Mouse (Mus musculus) forebrain, embryonic 11.5 days (tissue): ENCODE measurements around the gene Mrps15. TPM values are rescaled to one million over a fixed set of nuclear protein-coding genes. Genes with fewer than 3 reads are reported as not detected.

Experiments used
- ATAC-seq: fragments of 200-750 bp; cut with Nextera tagmentation; replicated peaks from 2 replicates; pipeline ENCODE4 v1.8.0; 2017; ENCODE audit warnings: moderate TSS enrichment; ENCODE audit not compliant: low FRiP score
- DNase-seq: peaks from one replicate; pipeline ENCODE4 v3.0.0-alpha.2; 2017; ENCODE audit warnings: low spot score
- H3K27ac ChIP-seq: fragments of 300-500 bp; sonication (generic); 2 replicates; pipeline ENCODE4 v1.5.1; 2014; ENCODE audit warnings: low read depth, low read length
- H3K27me3 ChIP-seq: fragments of 300-500 bp; sonication (generic); 2 replicates; pipeline ENCODE4 v1.6.1; 2014; ENCODE audit warnings: mild to moderate bottlenecking, low read length, mixed read lengths; ENCODE audit not compliant: control insufficient read depth, insufficient read depth
- H3K36me3 ChIP-seq: fragments of 300-500 bp; sonication (generic); 2 replicates; pipeline ENCODE4 v1.6.1; 2014; ENCODE audit warnings: mild to moderate bottlenecking, low read length, moderate library complexity, mixed read lengths; ENCODE audit not compliant: control insufficient read depth, insufficient read depth
- H3K4me1 ChIP-seq: fragments of 300-500 bp; sonication (generic); replicated peaks from 2 replicates; pipeline ENCODE4 v1.6.1; 2014; ENCODE audit warnings: low read length, mixed read lengths; ENCODE audit not compliant: control insufficient read depth, insufficient read depth
- H3K4me2 ChIP-seq: fragments of 300-500 bp; sonication (generic); 2 replicates; pipeline ENCODE4 v1.6.1; 2014; ENCODE audit warnings: low read depth, mild to moderate bottlenecking, low read length, moderate library complexity, mixed read lengths; ENCODE audit not compliant: severe bottlenecking
- H3K4me3 ChIP-seq: fragments of 300-500 bp; sonication (generic); 2 replicates; pipeline ENCODE4 v1.5.1; 2014; ENCODE audit warnings: low read depth, low read length
- H3K9ac ChIP-seq: fragments of 300-500 bp; sonication (generic); 2 replicates; pipeline ENCODE4 v1.6.1; 2014; ENCODE audit warnings: low read length
- H3K9me3 ChIP-seq: fragments of 300-500 bp; sonication (generic); 2 replicates; pipeline ENCODE4 v1.6.1; 2016; ENCODE audit warnings: low read length, mixed read lengths; ENCODE audit not compliant: control insufficient read depth
- WGBS: fragments of 180-500 bp; shearing (Covaris S2); extraction: QIAGEN DNeasy Blood & Tissue Kit; methylation state at CpG from one replicate; pipeline ENCODE4 v1.1.7; 2014; 5-methylcytosine and 5-hydroxymethylcytosine counted together
- polyA plus RNA-seq: library from polyadenylated mRNA; unstranded; fragments of >200 nt; fragmentation: Nextera tagmentation; extraction: Ambion mirVana; gene quantifications from 2 replicates; pipeline ENCODE4 v1.2.1, GENCODE M21; 2014

Gene Mrps15
- polyA plus RNA-seq, 1 experiment from 2014 or later: 126 TPM

GRCm38 (mm10) chr4:126027980-126028379 is 18.7 kb upstream of the Mrps15 start:
- ATAC-seq (no peak), DNase-seq (no peak)
- H3K27me3 ChIP-seq: no peaks in the 10 kb centered on the region
- H3K9ac ChIP-seq: no peak overlapping the region
- no peak overlapping the region for H3K4me2 ChIP-seq
- H3K4me3 ChIP-seq: no peak overlapping the region
- H3K36me3 ChIP-seq: no peaks in the 10 kb centered on the region
- H3K27ac ChIP-seq: no peak overlapping the region
- H3K9me3 ChIP-seq: no peaks in the 10 kb centered on the region
- H3K4me1 ChIP-seq: no peaks in the 10 kb centered on the region
- 87% methylated on average over 3 of the region's 3 CpGs for WGBS

DNA sequence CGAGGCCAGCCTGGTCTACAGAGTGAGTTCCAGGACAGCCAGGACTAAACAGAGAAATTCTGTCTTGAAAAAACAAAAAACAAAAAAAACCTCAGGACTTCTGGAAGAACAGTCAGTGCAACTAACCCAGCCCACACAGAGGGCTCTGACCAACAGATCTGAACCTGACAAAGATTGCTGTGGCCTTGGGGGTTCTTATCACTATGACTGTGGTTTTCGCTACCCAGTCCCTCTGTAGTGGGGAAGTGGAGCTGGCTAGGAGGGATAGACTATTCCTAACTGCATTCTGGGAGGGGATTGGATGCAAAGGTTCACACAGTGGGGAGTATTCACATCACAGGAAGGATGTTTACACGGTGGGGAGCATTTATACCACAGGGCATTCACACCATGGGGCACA is 17.7 kb upstream of the Mrps15 start:
- H3K9me3 ChIP-seq: no peaks in the 10 kb centered on the region
- 80% methylated on average over 3 of the region's 3 CpGs for WGBS
- no peak overlapping the region for H3K4me2 ChIP-seq
- H3K36me3 ChIP-seq: no peaks in the 10 kb centered on the region
- no peaks in the 10 kb centered on the region for H3K27me3 ChIP-seq
- ATAC-seq: no peak
- H3K9ac ChIP-seq: no peak overlapping the region
- H3K4me1 ChIP-seq: no peaks in the 10 kb centered on the region
- no peak overlapping the region for H3K4me3 ChIP-seq
- H3K27ac ChIP-seq: no peak overlapping the region
- DNase-seq: no peak

- Histone ChIP-seq H3K9ac (no peak overlapping the region), H3K4me3 (no peak overlapping the region), H3K4me2 (no peak overlapping the region), H3K27me3 (no peaks in the 10 kb centered on the region), H3K9me3 (no peaks in the 10 kb centered on the region), H3K4me1 (no peaks in the 10 kb centered on the region), H3K36me3 (no peaks in the 10 kb centered on the region), H3K27ac (no peak overlapping the region)
- ATAC-seq (no peak), DNase-seq (no peak)
- 80% methylated on average over 5 of the region's 5 CpGs for WGBS
Observed at GRCm38 (mm10) chr4:126030705-126031104, 16.0 kb upstream of the Mrps15 start.

- DNase-seq (no peak), ATAC-seq (no peak)
- Histone ChIP-seq H3K4me2 (no peak overlapping the region), H3K9me3 (no peaks in the 10 kb centered on the region), H3K4me1 (no peaks in the 10 kb centered on the region), H3K9ac (no peak overlapping the region), H3K36me3 (no peaks in the 10 kb centered on the region), H3K4me3 (no peak overlapping the region), H3K27ac (no peak overlapping the region), H3K27me3 (no peaks in the 10 kb centered on the region)
- 85% methylated on average over 5 of the region's 5 CpGs for WGBS
Observed at GRCm38 (mm10) chr4:126035413-126035812, 11.3 kb upstream of the Mrps15 start.

DNA sequence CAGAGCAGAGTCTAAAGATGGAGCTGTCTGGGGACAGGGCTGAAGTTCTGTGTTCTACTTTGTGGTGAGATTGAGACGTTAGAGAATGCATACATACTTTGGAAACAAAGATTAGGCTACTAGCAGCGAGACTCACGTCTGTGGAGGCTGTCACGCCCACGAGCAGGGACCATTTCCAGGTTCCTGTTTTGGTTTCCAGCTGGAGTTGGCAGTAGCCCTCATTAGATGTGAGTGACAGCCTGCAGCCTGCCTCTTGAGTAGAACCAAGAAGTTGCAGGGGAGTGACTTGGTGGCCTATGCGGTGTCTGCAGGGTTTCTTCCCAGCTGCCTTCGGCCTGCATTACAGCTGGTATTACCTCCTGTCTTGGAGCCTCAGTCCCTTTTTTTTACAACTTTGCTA is 4.9 kb downstream of the Mrps15 start:
- no peak for ATAC-seq
- 85% methylated on average over 7 of the region's 7 CpGs for WGBS
- H3K27me3 ChIP-seq: no peaks in the 10 kb centered on the region
- H3K4me1 ChIP-seq: no peaks in the 10 kb centered on the region
- no peak overlapping the region for H3K9ac ChIP-seq
- no peak overlapping the region for H3K4me2 ChIP-seq
- no peak overlapping the region for H3K27ac ChIP-seq
- H3K4me3 ChIP-seq: no peak overlapping the region
- no peak for DNase-seq
- no peaks in the 10 kb centered on the region for H3K9me3 ChIP-seq
- H3K36me3 ChIP-seq: peaks cover 4% of the 10 kb centered on the region

GRCm38 (mm10) chr4:126057207-126058133 is 10.7 kb downstream of the Mrps15 start:
- H3K4me1 ChIP-seq: no peaks in the 10 kb centered on the region
- H3K9ac ChIP-seq: peak overlapping the region; percentile 80
- no peaks in the 10 kb centered on the region for H3K9me3 ChIP-seq
- DNase-seq: peak; percentile 30
- H3K4me3 ChIP-seq: peak overlapping the region; percentile 65
- peaks cover 4% of the 10 kb centered on the region for H3K36me3 ChIP-seq
- H3K27me3 ChIP-seq: no peaks in the 10 kb centered on the region
- H3K4me2 ChIP-seq: peak overlapping the region; percentile 68
- WGBS: 18% methylated on average over 19 of the region's 19 CpGs
- no peak; the same call in 1 of the 2 replicates for ATAC-seq
- no peak overlapping the region for H3K27ac ChIP-seq

DNA sequence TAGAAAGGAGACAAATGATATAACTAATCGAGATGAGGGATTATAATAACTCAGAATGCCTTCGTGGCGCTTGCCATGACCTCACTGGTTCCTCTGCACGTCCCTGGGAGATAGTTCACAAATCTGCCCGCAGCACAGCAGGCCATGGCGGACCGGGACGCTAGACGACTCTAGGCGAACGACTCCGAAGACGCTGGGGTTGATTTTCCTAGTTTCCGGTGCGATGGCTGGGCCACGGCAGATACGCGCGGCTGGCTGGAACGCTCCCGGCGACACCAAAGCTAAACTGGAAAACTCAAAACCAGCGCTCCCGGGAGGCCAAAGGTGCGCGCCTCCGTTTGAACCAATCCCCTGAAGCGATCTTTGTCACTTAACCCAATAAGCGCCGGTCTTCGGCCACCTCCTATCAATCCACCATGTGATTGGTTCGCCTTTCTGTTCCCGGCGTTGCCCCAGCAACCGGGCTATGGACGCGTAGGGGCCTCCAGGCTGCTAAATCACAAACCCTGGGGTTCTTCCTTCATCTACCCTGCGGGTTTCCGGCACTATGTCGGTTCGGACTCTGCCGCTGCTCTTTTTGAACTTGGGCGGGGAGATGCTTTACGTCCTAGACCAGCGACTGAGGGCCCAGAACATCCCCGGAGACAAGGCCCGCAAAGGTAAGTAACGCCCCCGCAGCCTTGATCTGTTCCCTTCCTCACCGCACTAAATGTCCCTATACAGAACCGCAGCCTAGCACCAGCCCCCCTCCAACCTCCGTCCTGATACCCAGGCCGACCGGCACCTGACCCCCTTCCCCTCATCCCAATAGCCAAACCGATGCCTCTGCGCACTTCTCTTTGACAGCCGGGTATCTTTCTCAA is 11.6 kb downstream of the Mrps15 start, which contains the start of gene Oscp1:
Oscp1 (plus strand) TSS at position 432 of the 863 bp plus-strand sequence.
- 0 out of 2 replicates have a peak within 1 kb of the TSS, but pooled peaks have one; percentile 43 for H3K27ac ChIP-seq
- WGBS: under 1% methylated on average over 57 of the region's 57 CpGs
- ATAC-seq: peak; percentile 99

DNA sequence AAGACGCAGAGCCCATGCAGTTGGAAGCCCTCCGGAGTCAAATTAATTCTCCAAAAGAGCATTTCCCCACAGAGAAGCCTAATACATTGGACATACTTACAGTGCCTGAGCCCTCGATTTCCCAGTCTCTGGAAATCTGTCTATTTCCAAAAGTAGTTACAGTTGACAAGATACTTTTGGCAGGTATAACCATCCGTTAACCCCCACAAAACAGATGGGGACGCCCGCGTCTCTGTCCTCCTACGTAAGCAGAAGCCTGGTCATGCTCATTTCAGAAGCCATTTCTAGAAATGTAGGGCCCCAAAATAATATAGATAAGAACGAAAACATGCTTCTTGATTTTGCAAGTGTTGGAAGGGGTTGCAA is 12.3 kb downstream of the Mrps15 start:
- no peaks in the 10 kb centered on the region for H3K9me3 ChIP-seq
- no peak overlapping the region for H3K27ac ChIP-seq
- WGBS: 44% methylated on average over 9 of the region's 9 CpGs
- peak overlapping the region; percentile 80 for H3K9ac ChIP-seq
- DNase-seq: no peak
- peaks cover 4% of the 10 kb centered on the region; the same call in 1 of the 2 replicates for H3K36me3 ChIP-seq
- no peaks in the 10 kb centered on the region for H3K4me1 ChIP-seq
- H3K4me3 ChIP-seq: peak overlapping the region; percentile 65
- H3K27me3 ChIP-seq: no peaks in the 10 kb centered on the region
- no peak for ATAC-seq
- peak overlapping the region; percentile 68 for H3K4me2 ChIP-seq

More for the DNA sequence above, 11.6 kb downstream of the Mrps15 start, which contains the start of gene Oscp1:
- H3K4me3 ChIP-seq: peak within 1 kb of the TSS; percentile 65
- peak within 1 kb of the TSS; percentile 68 for H3K4me2 ChIP-seq
- H3K9me3 ChIP-seq: no peaks in the 10 kb centered on the region
- peak; percentile 94 for DNase-seq
- no peaks in the 10 kb centered on the region for H3K4me1 ChIP-seq
- H3K9ac ChIP-seq: peak within 1 kb of the TSS; percentile 80
- peaks cover 4% of the 10 kb centered on the region for H3K36me3 ChIP-seq
- no peaks in the 10 kb centered on the region for H3K27me3 ChIP-seq
